In the genomic region with DNA sequence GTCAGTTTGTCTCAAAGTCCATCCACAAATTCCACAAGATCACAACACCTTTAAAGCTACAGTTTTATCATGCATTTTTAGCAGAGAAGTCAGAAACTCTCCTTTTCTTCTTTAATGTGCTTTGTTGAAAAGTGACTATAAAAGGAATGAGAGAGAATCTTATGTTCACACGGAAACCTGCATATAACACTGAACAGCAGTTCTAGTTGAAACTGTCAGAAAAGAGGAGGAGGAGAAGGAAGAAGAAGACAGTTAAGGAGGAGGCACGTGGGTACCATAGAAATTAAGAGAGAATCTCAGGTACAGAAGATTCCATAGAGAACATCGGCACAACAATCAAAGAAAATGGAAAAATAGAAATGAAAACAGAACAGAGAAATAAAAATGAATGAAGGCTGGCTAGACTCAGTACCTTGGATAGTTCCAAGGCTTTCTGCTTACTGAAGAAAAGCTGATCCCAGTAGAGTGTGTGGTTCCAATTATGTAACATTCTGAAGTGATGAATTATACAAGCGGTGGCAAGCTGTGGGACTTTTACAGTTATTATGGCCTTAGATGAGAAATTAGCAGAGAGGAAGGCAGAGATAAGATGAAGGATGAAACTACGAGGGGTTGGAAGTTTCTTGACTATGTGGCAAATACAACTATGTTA, we compare ENCODE assay signal across 24 mouse cellular contexts.
A peak's percentile ranks its signal among the peaks of the same experiment; 100 is the strongest.
DNase-seq lines count a peak whose midpoint lies in the region; ATAC-seq and TF ChIP-seq lines count a peak whose summit lies in the region.
"Had no signal": no experiment of that assay in that cellular context is flagged by ENCODE, and none has a peak within 500 bp of the region (broad histone marks: within the 10 kb centered on the region; RNA-seq: fewer than 3 reads in every experiment).

No protein-coding gene starts in this region.

- 71% methylated on average over 5 of the region's 5 CpGs for WGBS in kidney, postnatal 0 days
- 53% methylated on average over 5 of the region's 5 CpGs for WGBS in embryonic facial prominence, embryonic 14.5 days

- DNase-seq in kidney, postnatal 0 days (ENCODE audit: low spot score) = peak; percentile 9
- no peak for DNase-seq in kidney, postnatal 10 days
- peak; percentile 20 for DNase-seq in right cerebral cortex, adult 18-20 months
- no peak for DNase-seq in right cerebral cortex, postnatal 10 days (ENCODE audit: low spot score in 2 of 2)
- DNase-seq in embryonic facial prominence, embryonic 14.5 days (ENCODE audit: low spot score) = peak; percentile 43
- DNase-seq in layer of hippocampus, adult 8-10 months (ENCODE audit: low spot score in 2 of 2) = no peak
- DNase-seq: adrenal gland, postnatal 10 days; cerebellum, adult 11-12 months; cerebellum, adult 9-11 months; heart, postnatal 10 days; kidney, adult 9 months; kidney, postnatal 25 days; lung, postnatal 4 days had no signal

- ATAC-seq in kidney, postnatal 0 days (replicated peaks; ENCODE audit: low FRiP score, low read depth) = no peak
- no peak for ATAC-seq in embryonic facial prominence, embryonic 14.5 days (ENCODE audit: low read depth)
- ATAC-seq: forebrain, embryonic 14.5 days; intestine, postnatal 0 days had no signal

- H3K27ac ChIP-seq in kidney, postnatal 0 days = no peak overlapping the region
- H3K27ac ChIP-seq in embryonic facial prominence, embryonic 14.5 days (replicated peaks; ENCODE audit: low read depth, low read length) = no peak overlapping the region
- H3K27ac ChIP-seq: heart, embryonic 13.5 days; hindbrain, embryonic 14.5 days; limb, embryonic 12.5 days; midbrain, embryonic 12.5 days; neural tube, embryonic 12.5 days had no signal

- no peak for TF ChIP-seq CTCF in kidney, postnatal 0 days (IDR thresholded peaks at IDR 0.05; ENCODE audit: low read depth)

- no peak overlapping the region for H3K4me3 ChIP-seq in kidney, postnatal 0 days (replicated peaks; ENCODE audit: low read depth, low read length)
- no peak overlapping the region for H3K4me3 ChIP-seq in embryonic facial prominence, embryonic 14.5 days (ENCODE audit: low read depth, low read length)
- H3K4me3 ChIP-seq: heart, embryonic 13.5 days; limb, embryonic 12.5 days; megakaryocyte, embryonic 14.5 days; midbrain, embryonic 12.5 days; myocyte; neural tube, embryonic 12.5 days had no signal

- no peak overlapping the region for H3K4me2 ChIP-seq in kidney, postnatal 0 days (ENCODE audit: low read length)
- H3K4me2 ChIP-seq in embryonic facial prominence, embryonic 14.5 days (ENCODE audit: low read depth, low read length) = no peak overlapping the region
- H3K4me2 ChIP-seq: heart, embryonic 13.5 days; hindbrain, embryonic 14.5 days; limb, embryonic 12.5 days; liver, embryonic 11.5 days; midbrain, embryonic 12.5 days; neural tube, embryonic 12.5 days had no signal

- H3K36me3 ChIP-seq in kidney, postnatal 0 days (ENCODE audit: insufficient read depth, low read length) = no peaks in the 10 kb centered on the region
- no peaks in the 10 kb centered on the region for H3K36me3 ChIP-seq in embryonic facial prominence, embryonic 14.5 days (ENCODE audit: control insufficient read depth, insufficient read depth, low read length)
- H3K36me3 ChIP-seq: heart, embryonic 13.5 days; limb, embryonic 12.5 days; midbrain, embryonic 12.5 days; neural tube, embryonic 12.5 days had no signal

- no peaks in the 10 kb centered on the region for H3K27me3 ChIP-seq in kidney, postnatal 0 days (ENCODE audit: insufficient read depth, low read length)
- no peaks in the 10 kb centered on the region for H3K27me3 ChIP-seq in embryonic facial prominence, embryonic 14.5 days (replicated peaks; ENCODE audit: control insufficient read depth, insufficient read depth, low read length)
- H3K27me3 ChIP-seq: CH12.LX; heart, embryonic 13.5 days; limb, embryonic 12.5 days; megakaryocyte, embryonic 14.5 days; midbrain, embryonic 12.5 days; neural tube, embryonic 12.5 days had no signal

- H3K9me3 ChIP-seq in kidney, postnatal 0 days (replicated peaks; ENCODE audit: low read length) = no peaks in the 10 kb centered on the region
- 0 out of 2 replicates have a peak, but pooled peaks cover 4% of the 10 kb centered on the region for H3K9me3 ChIP-seq in embryonic facial prominence, embryonic 14.5 days (ENCODE audit: control insufficient read depth, low read length)
- H3K9me3 ChIP-seq: midbrain, embryonic 12.5 days; neural tube, embryonic 12.5 days had no signal

- no peak overlapping the region for H3K9ac ChIP-seq in kidney, postnatal 0 days (ENCODE audit: low read depth, low read length)
- H3K9ac ChIP-seq in embryonic facial prominence, embryonic 14.5 days (ENCODE audit: low read depth, low read length) = no peak overlapping the region
- H3K9ac ChIP-seq: heart, embryonic 13.5 days; hindbrain, embryonic 14.5 days; limb, embryonic 12.5 days; midbrain, embryonic 12.5 days; neural tube, embryonic 12.5 days had no signal

- H3K4me1 ChIP-seq in kidney, postnatal 0 days (replicated peaks; ENCODE audit: insufficient read depth, low read length) = no peaks in the 10 kb centered on the region
- no peaks in the 10 kb centered on the region for H3K4me1 ChIP-seq in embryonic facial prominence, embryonic 14.5 days (ENCODE audit: control insufficient read depth, insufficient read depth, low read length)
- H3K4me1 ChIP-seq: heart, embryonic 13.5 days; limb, embryonic 12.5 days; megakaryocyte, embryonic 14.5 days; midbrain, embryonic 12.5 days; neural tube, embryonic 12.5 days had no signal

Comparison
In these comparisons a context has a peak if more than half of its experiments do, and no peak if none do; other contexts are left out.
1. DNase-seq: peak in kidney, postnatal 0 days (single experiment), right cerebral cortex, adult 18-20 months (single experiment) and embryonic facial prominence, embryonic 14.5 days (single experiment); none in kidney, postnatal 10 days (single experiment), right cerebral cortex, postnatal 10 days (0 of 2) and layer of hippocampus, adult 8-10 months (0 of 2).